Mouse (Mus musculus): Measurements from ENCODE around the gene Pepd.

Pepd gene

GRCm38 (mm10) chr7:35055619-35056435, 143.6 kb downstream of the Pepd start:
- DNase-seq (ENCODE audit: low spot score in 2 of 2): peak in 1 of 2 experiments; percentile 41

- DNase-seq (ENCODE audit: low spot score in 2 of 2): peak; percentile 95 to 96
These were observed 144.3 kb downstream of the Pepd start, which contains the start of gene Cebpg for GRCm38 (mm10) chr7:35056436-35056864. Gene Cebpg, minus strand, starts transcription at chr7:35056573.

- peak; percentile 25 to 38 for DNase-seq (ENCODE audit: low spot score in 2 of 2)
These were observed 144.8 kb downstream of the Pepd start for GRCm38 (mm10) chr7:35056999-35057398.

- no peak for DNase-seq (ENCODE audit: low spot score in 2 of 2)
These were observed 145.4 kb downstream of the Pepd start for GRCm38 (mm10) chr7:35057569-35057968.

- DNase-seq (ENCODE audit: low spot score in 2 of 2): no peak
These were observed 146.2 kb downstream of the Pepd start for GRCm38 (mm10) chr7:35058329-35058728.

- no peak for DNase-seq (ENCODE audit: low spot score in 2 of 2)
These were observed 147.3 kb downstream of the Pepd start for GRCm38 (mm10) chr7:35059467-35059866.

GRCm38 (mm10) chr7:35064286-35065258, 152.4 kb downstream of the Pepd start:
- peak; percentile 15 to 20 for DNase-seq (ENCODE audit: low spot score in 2 of 2)

GRCm38 (mm10) chr7:35065958-35066357, 153.8 kb downstream of the Pepd start:
- DNase-seq (ENCODE audit: low spot score in 2 of 2): no peak

DNA sequence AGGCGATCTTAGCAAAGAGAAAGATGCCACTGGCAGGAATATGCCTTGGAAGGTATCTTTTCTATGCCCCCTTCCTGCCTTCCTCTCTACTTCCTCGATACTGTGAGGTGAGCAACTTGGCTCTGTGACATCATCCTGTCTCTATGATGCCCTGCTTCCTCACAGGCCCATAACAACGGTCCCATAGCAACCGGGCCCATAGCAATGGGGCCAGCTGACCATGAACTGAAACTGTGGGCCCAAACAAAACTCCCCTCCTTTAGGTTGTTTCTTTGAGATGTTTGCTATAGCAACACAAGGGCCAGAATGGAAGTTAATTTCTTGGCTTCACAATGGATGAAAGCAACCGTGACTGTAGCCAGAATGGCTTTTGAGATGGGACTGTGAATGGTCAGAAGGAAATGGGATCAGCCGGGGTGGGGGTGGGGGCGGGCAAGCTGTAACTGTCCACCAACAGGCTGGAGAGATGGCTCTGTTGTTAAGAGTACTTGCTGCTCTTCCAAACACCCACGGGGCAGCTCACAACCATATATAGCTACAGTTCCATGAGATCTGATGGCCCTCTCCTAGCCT, 154.5 kb downstream of the Pepd start:
- no peak for DNase-seq (ENCODE audit: low spot score in 2 of 2)

DNA sequence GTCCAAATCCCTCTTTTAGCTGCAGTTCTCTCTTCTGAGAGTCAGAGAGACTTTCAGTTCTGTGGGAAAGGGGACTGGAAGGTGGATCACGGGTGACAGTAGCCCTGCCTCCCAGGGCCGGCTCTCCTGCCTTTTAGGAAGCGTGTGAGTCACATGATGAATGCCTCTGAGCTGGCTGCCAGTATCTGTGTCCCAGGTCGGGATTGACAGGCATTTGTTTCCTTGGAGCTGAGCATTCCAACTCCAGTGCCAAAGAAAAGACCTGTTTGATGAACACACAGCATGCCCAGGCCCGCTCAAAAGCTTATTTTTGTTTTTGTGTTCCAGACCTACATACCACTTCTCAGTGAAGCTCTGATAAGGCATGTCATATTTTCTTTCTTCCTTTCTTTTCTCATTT, 164.5 kb downstream of the Pepd start:
- no peak for DNase-seq (ENCODE audit: low spot score in 2 of 2)

- DNase-seq (ENCODE audit: low spot score in 2 of 2): peak in 1 of 2 experiments; percentile 11
These were observed 168.7 kb downstream of the Pepd start for GRCm38 (mm10) chr7:35080843-35081338.

- DNase-seq (ENCODE audit: low spot score in 2 of 2): no peak
These were observed 169.4 kb downstream of the Pepd start for GRCm38 (mm10) chr7:35081406-35082104.

DNA sequence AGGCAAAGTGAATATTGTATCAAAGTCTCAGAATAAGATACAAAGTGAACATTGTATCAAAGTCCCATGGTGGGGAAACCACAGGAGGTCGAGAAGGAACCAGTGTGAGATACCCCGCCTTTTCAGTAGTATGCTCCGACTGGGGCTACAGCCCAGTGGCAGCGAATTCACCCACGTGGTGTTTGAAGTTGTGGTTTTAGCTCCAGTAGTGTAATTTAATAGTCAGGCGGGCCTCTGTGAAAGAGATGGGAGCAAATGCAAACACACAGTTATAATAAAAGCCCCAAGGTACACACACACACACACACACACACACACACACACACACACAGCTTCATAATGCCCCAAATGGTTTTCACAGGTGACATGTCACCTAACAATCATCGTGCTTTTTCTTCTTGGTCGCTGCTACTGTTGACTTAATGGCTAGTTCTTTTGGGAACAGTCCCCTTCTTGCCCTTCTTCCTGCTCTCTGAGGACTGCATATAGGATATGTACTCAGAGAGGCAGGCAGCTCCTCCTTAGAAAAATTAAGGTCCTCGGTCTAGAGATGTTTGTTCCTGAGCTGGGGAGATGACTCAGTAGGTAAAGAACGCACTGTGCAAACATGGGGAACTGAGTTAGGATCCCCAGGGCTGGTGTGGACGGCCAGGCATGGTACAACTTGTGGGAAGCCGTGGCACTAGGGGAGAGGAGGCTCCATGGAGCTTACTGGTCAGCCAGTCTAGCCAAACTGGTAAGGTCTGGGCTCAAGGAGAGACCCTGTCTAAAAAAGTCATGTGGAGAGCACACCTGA, 172.6 kb downstream of the Pepd start:
- DNase-seq (ENCODE audit: low spot score in 2 of 2): no peak

DNA sequence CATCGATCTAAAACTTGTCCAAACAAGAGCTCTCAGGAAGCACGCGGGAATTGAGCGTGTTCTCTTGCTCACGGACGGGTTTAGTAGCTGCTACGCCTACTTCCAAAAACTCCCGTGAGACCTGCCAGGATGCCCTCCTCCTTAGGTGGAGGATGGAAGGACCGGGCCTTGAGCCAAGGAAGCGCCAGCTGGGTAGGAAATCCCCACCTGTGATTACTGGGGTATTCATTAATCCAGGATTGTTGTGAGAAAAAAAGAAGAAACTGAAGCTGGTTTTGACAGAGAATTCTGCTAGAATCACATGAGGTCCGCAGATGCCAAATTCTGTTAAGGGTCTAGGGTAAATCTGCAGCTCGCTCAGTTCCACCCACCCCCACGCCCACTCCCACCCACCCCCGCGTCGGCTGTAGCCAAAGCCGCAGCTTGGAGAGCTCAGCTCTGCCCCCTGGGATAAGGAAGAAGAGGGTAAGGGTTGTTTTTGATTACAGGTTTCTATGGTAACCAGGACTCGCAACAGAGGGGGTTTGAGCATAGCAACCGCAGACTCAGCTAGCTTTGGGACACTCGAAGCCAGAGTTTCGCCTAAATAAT, 174.2 kb downstream of the Pepd start:
- no peak for DNase-seq (ENCODE audit: low spot score in 2 of 2)

DNA sequence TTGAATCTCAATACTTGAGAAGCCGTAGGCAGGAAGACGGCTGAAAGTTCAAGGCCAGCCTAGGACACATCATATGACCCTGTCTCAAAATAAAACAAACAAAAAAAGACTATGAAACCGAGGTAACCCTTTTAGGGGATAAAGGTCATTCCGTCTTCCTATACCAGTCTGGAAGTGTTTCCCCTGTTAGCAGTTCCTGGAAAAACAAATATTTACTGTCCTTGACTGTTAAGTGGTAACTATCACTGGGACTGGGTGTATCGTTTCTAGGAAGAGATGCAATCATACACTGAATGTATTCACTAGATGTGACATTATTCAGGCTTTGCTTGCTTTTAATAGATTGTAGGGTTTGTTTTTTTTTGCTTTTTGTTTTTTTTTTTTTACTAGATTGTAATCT, 178.4 kb downstream of the Pepd start:
- no peak for DNase-seq (ENCODE audit: low spot score in 2 of 2)
